In the genomic region with DNA sequence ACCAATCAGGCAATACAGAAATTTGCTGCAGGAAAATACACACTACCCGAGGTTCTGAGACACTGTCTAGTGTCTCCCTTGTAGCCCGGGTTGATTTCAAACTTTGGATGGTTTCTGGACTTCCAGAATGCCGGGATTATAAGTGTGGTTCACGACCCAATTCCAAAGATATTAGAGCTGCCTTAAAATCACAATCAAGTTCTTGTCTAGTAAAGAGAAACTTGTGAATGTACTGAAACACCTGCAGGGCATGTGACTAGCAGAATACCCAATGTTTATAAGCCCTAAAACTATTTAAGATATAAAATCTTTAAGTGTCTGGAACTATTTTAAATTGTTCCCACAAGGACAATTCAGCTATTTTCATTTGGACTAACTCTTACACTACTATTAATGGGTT, we compare ENCODE assay signal across 8 mouse cellular contexts. TPM values are rescaled to one million over a fixed set of nuclear protein-coding genes. Genes with fewer than 3 reads are reported as not detected.
DNase-seq lines count a peak whose midpoint lies in the region; ATAC-seq and TF ChIP-seq lines count a peak whose summit lies in the region.

No protein-coding gene starts in this region.

- 1% methylated on average over 4 of the region's 4 CpGs for WGBS in heart, postnatal 0 days
- 13% methylated on average over 4 of the region's 4 CpGs for WGBS in hindbrain, embryonic 14.5 days
- 2% methylated on average over 4 of the region's 4 CpGs for WGBS in midbrain, embryonic 15.5 days

- no peaks in the 10 kb centered on the region for H3K27me3 ChIP-seq in heart, postnatal 0 days (ENCODE audit: control insufficient read depth, insufficient read depth, low read length)
- H3K27me3 ChIP-seq in hindbrain, embryonic 14.5 days (ENCODE audit: control insufficient read depth, insufficient read depth, low read length) = no peaks in the 10 kb centered on the region
- no peaks in the 10 kb centered on the region for H3K27me3 ChIP-seq in midbrain, embryonic 15.5 days (replicated peaks)

- TF ChIP-seq EP300 in heart, postnatal 0 days (IDR thresholded peaks at IDR 0.05; ENCODE audit: low read depth) = no peak

- ATAC-seq in heart, postnatal 0 days (ENCODE audit: insufficient read depth, low read depth) = no peak
- ATAC-seq in hindbrain, embryonic 14.5 days (ENCODE audit: low FRiP score) = no peak
- ATAC-seq in midbrain, embryonic 15.5 days (replicated peaks) = no peak

- H3K4me3 ChIP-seq in heart, postnatal 0 days (ENCODE audit: low read depth, low read length) = peak overlapping the region; percentile 91
- peak overlapping the region; percentile 98 for H3K4me3 ChIP-seq in hindbrain, embryonic 14.5 days (replicated peaks; ENCODE audit: low read length)
- H3K4me3 ChIP-seq in midbrain, embryonic 15.5 days = peak overlapping the region; percentile 82

- TF ChIP-seq CTCF in heart, postnatal 0 days (IDR thresholded peaks at IDR 0.05; ENCODE audit: low read depth) = no peak

- peak overlapping the region; percentile 99 for H3K9ac ChIP-seq in heart, postnatal 0 days (replicated peaks; ENCODE audit: low read depth, low read length)
- peak overlapping the region; percentile 98 for H3K9ac ChIP-seq in hindbrain, embryonic 14.5 days
- H3K9ac ChIP-seq in midbrain, embryonic 15.5 days = peak overlapping the region; percentile 95; the same call in 1 of the 2 replicates

- no peak overlapping the region for H3K27ac ChIP-seq in heart, postnatal 0 days (ENCODE audit: low read depth)
- H3K27ac ChIP-seq in hindbrain, embryonic 14.5 days = no peak overlapping the region
- H3K27ac ChIP-seq in midbrain, embryonic 15.5 days = no peak overlapping the region

- H3K9me3 ChIP-seq in heart, postnatal 0 days (replicated peaks; ENCODE audit: control insufficient read depth, low read length) = no peaks in the 10 kb centered on the region
- no peaks in the 10 kb centered on the region for H3K9me3 ChIP-seq in hindbrain, embryonic 14.5 days (ENCODE audit: control insufficient read depth, low read length)
- no peaks in the 10 kb centered on the region for H3K9me3 ChIP-seq in midbrain, embryonic 15.5 days

- DNase-seq in heart, postnatal 0 days (ENCODE audit: low spot score) = no peak
- no peak for DNase-seq in heart, adult 9 months (ENCODE audit: low spot score in 2 of 2)
- DNase-seq in NIH3T3 (ENCODE audit: low read depth) = peak; percentile 40
- no peak for DNase-seq in hindbrain, embryonic 14.5 days (ENCODE audit: low spot score)
- DNase-seq in cerebellum, adult 8-10 months = no peak
- DNase-seq in yolk sac, embryonic 10.5 days (ENCODE audit: low spot score) = no peak
- no peak for DNase-seq in retina, postnatal 1 day

- peaks cover 41% of the 10 kb centered on the region for H3K4me1 ChIP-seq in heart, postnatal 0 days (ENCODE audit: control insufficient read depth, insufficient read depth)
- H3K4me1 ChIP-seq in hindbrain, embryonic 14.5 days (replicated peaks; ENCODE audit: control insufficient read depth, insufficient read depth, low read length) = peaks cover 41% of the 10 kb centered on the region
- peaks cover 48% of the 10 kb centered on the region for H3K4me1 ChIP-seq in midbrain, embryonic 15.5 days

- H3K36me3 ChIP-seq in heart, postnatal 0 days (replicated peaks; ENCODE audit: control insufficient read depth, insufficient read depth, low read length) = no peaks in the 10 kb centered on the region
- no peaks in the 10 kb centered on the region for H3K36me3 ChIP-seq in hindbrain, embryonic 14.5 days (replicated peaks; ENCODE audit: control insufficient read depth, insufficient read depth)
- no peaks in the 10 kb centered on the region for H3K36me3 ChIP-seq in midbrain, embryonic 15.5 days (replicated peaks)

- peak overlapping the region; percentile 67 for H3K4me2 ChIP-seq in heart, postnatal 0 days (ENCODE audit: low read depth, low read length)
- H3K4me2 ChIP-seq in hindbrain, embryonic 14.5 days (replicated peaks) = peak overlapping the region; percentile 60
- H3K4me2 ChIP-seq in midbrain, embryonic 15.5 days = peak overlapping the region; percentile 56

RNA-seq across cellular contexts. Expression of a gene that starts 1.6 kb away (rescaled TPM):
- total RNA-seq in heart, postnatal 0 days (2014; rRNA removed; ENCODE audit: low replicate concordance) = 49.8 and 79.9 TPM in 2 replicates
- polyA plus RNA-seq in heart, postnatal 0 days (2015; fragmentation: Nextera tagmentation; extraction: Ambion mirVana) = 139 and 144 TPM in 2 replicates
- 292 and 314 TPM in 2 replicates for polyA plus RNA-seq in hindbrain, embryonic 14.5 days (2014; fragmentation: Nextera tagmentation; extraction: Ambion mirVana)
- 257 and 259 TPM in 2 replicates for polyA plus RNA-seq in midbrain, embryonic 15.5 days (2015; fragmentation: Nextera tagmentation; extraction: Ambion mirVana)

RNA-seq across cellular contexts. Expression of a gene that starts 30.2 kb away (rescaled TPM):
- total RNA-seq in heart, postnatal 0 days (2014; rRNA removed; ENCODE audit: low replicate concordance) = not detected in 2 replicates
- polyA plus RNA-seq in heart, postnatal 0 days (2015; fragmentation: Nextera tagmentation; extraction: Ambion mirVana) = 0.16 and 0.18 TPM in 2 replicates
- 0.21 and 0.22 TPM in 2 replicates for polyA plus RNA-seq in hindbrain, embryonic 14.5 days (2014; fragmentation: Nextera tagmentation; extraction: Ambion mirVana)
- polyA plus RNA-seq in midbrain, embryonic 15.5 days (2015; fragmentation: Nextera tagmentation; extraction: Ambion mirVana) = 0.09 TPM in 1 of 2 replicates, not detected in the other
